Mouse (Mus musculus): ENCODE results near the gene Accs. TPM values are rescaled to one million over a fixed set of nuclear protein-coding genes. Genes with fewer than 3 reads are reported as not detected.

Accs gene
- polyA plus RNA-seq, 1 experiment from 2014 or later, result 7.5 TPM

Other genes starting within 250 kb of the Accs start
- 4.3 TPM in 2 replicates for gene Alx4, start 207.6 kb downstream of the Accs start, polyA plus RNA-seq (2014; fragmentation: Nextera tagmentation; extraction: Ambion mirVana)
- gene Ext2, start 27.4 kb downstream of the Accs start, polyA plus RNA-seq (2014; fragmentation: Nextera tagmentation; extraction: Ambion mirVana), result 54.4 and 68.6 TPM in 2 replicates
- 0.69 TPM in 1 of 2 replicates, not detected in the other for gene Accsl, start 19.2 kb upstream of the Accs start, polyA plus RNA-seq (2014; fragmentation: Nextera tagmentation; extraction: Ambion mirVana)
- 3.3 and 5.7 TPM in 2 replicates for gene Gm13889, start 107.3 kb upstream of the Accs start, polyA plus RNA-seq (2014; fragmentation: Nextera tagmentation; extraction: Ambion mirVana)
- gene Gm27027, start 146.4 kb upstream of the Accs start, polyA plus RNA-seq (2014; fragmentation: Nextera tagmentation; extraction: Ambion mirVana), result not detected in 2 replicates
- gene Alkbh3, start 160.9 kb upstream of the Accs start, polyA plus RNA-seq (2014; fragmentation: Nextera tagmentation; extraction: Ambion mirVana), result 51.9 and 53.4 TPM in 2 replicates

Measured in hindbrain, embryonic 11.5 days (tissue).